Mouse (Mus musculus) heart, embryonic 11.5 days (tissue): Measurements from ENCODE around the gene Ninj2. TPM values are rescaled to one million over a fixed set of nuclear protein-coding genes. Genes with fewer than 3 reads are reported as not detected.

Experiments
- ATAC-seq: fragments of 200-750 bp; cut with Nextera tagmentation; replicated peaks from 2 replicates; pipeline ENCODE4 v1.8.0; 2017; ENCODE audit warnings: moderate library complexity; ENCODE audit not compliant: insufficient number of reproducible peaks, low FRiP score, low TSS enrichment
- H3K27ac ChIP-seq: fragments of 300-500 bp; sonication (generic); 2 replicates; pipeline ENCODE4 v1.5.1; 2014; ENCODE audit warnings: mild to moderate bottlenecking, low read depth, low read length
- H3K27me3 ChIP-seq: fragments of 300-500 bp; sonication (generic); 2 replicates; pipeline ENCODE4 v1.6.1; 2014; ENCODE audit warnings: mild to moderate bottlenecking, low read length, mixed read lengths; ENCODE audit not compliant: control insufficient read depth, insufficient read depth
- H3K36me3 ChIP-seq: fragments of 300-500 bp; sonication (generic); 2 replicates; pipeline ENCODE4 v1.6.1; 2014; ENCODE audit warnings: mild to moderate bottlenecking, low read length, moderate library complexity, mixed read lengths; ENCODE audit not compliant: control insufficient read depth, insufficient read depth
- H3K4me1 ChIP-seq: fragments of 300-500 bp; sonication (generic); 2 replicates; pipeline ENCODE4 v1.6.1; 2014; ENCODE audit warnings: low read length; ENCODE audit not compliant: control insufficient read depth, insufficient read depth
- H3K4me2 ChIP-seq: fragments of 300-500 bp; sonication (generic); 2 replicates; pipeline ENCODE4 v1.6.1; 2014; ENCODE audit warnings: mild to moderate bottlenecking, moderate library complexity
- H3K4me3 ChIP-seq: fragments of 300-500 bp; sonication (generic); 2 replicates; pipeline ENCODE4 v1.5.1; 2014; ENCODE audit warnings: low read depth, low read length
- H3K9ac ChIP-seq: fragments of 300-500 bp; sonication (generic); 2 replicates; pipeline ENCODE4 v1.6.1; 2014; ENCODE audit warnings: mild to moderate bottlenecking, low read depth, low read length, moderate library complexity
- H3K9me3 ChIP-seq: fragments of 300-500 bp; sonication (generic); replicated peaks from 2 replicates; pipeline ENCODE4 v1.6.1; 2016; ENCODE audit warnings: low read length; ENCODE audit not compliant: control insufficient read depth
- WGBS: fragments of 180-500 bp; shearing (Covaris S2); extraction: QIAGEN DNeasy Blood & Tissue Kit; methylation state at CpG from one replicate; pipeline ENCODE4 v1.1.7; 2014; ENCODE audit not compliant: insufficient replicate concordance; 5-methylcytosine and 5-hydroxymethylcytosine counted together
- polyA plus RNA-seq: library from polyadenylated mRNA; unstranded; fragments of >200 nt; fragmentation: Nextera tagmentation; extraction: Ambion mirVana; gene quantifications from 2 replicates; pipeline ENCODE4 v1.2.1, GENCODE M21; 2014

Ninj2 gene
- not detected in 2 replicates for polyA plus RNA-seq

GRCm38 (mm10) chr6:120093100-120093499 lies at the start of gene Ninj2:
Ninj2 (plus strand) TSS chr6:120093350.
- no peak within 1 kb of the TSS for H3K4me2 ChIP-seq

GRCm38 (mm10) chr6:120045406-120045805 lies 47.7 kb upstream of the Ninj2 start:
- 82% methylated on average over 4 of the region's 4 CpGs for WGBS

More at GRCm38 (mm10) chr6:120093100-120093499, at the start of gene Ninj2:
- H3K27me3 ChIP-seq = no peaks in the 10 kb centered on the region
- H3K9me3 ChIP-seq = no peaks in the 10 kb centered on the region
- WGBS = 74% methylated on average over 11 of the region's 11 CpGs
- no peak for ATAC-seq
- H3K9ac ChIP-seq = no peak within 1 kb of the TSS
- H3K36me3 ChIP-seq = no peaks in the 10 kb centered on the region
- H3K4me3 ChIP-seq = no peak within 1 kb of the TSS
- H3K27ac ChIP-seq = no peak within 1 kb of the TSS
- no peaks in the 10 kb centered on the region for H3K4me1 ChIP-seq

GRCm38 (mm10) chr6:120047705-120048292 lies 45.4 kb upstream of the Ninj2 start:
- no peak for ATAC-seq

More at GRCm38 (mm10) chr6:120045406-120045805, 47.7 kb upstream of the Ninj2 start:
- no peak overlapping the region for H3K4me2 ChIP-seq
- no peaks in the 10 kb centered on the region for H3K36me3 ChIP-seq
- no peak for ATAC-seq
- no peak overlapping the region for H3K4me3 ChIP-seq
- H3K27me3 ChIP-seq = no peaks in the 10 kb centered on the region
- no peak overlapping the region for H3K9ac ChIP-seq
- no peak overlapping the region for H3K27ac ChIP-seq
- no peaks in the 10 kb centered on the region for H3K9me3 ChIP-seq
- no peaks in the 10 kb centered on the region for H3K4me1 ChIP-seq

GRCm38 (mm10) chr6:120054412-120054811 lies 38.7 kb upstream of the Ninj2 start:
- Histone ChIP-seq H3K9me3 (no peaks in the 10 kb centered on the region), H3K9ac (no peak overlapping the region), H3K4me1 (no peaks in the 10 kb centered on the region), H3K27me3 (no peaks in the 10 kb centered on the region), H3K36me3 (no peaks in the 10 kb centered on the region), H3K4me3 (no peak overlapping the region), H3K4me2 (no peak overlapping the region), H3K27ac (no peak overlapping the region)
- 82% methylated on average over 6 of the region's 6 CpGs for WGBS
- no peak for ATAC-seq

More at GRCm38 (mm10) chr6:120047705-120048292, 45.4 kb upstream of the Ninj2 start:
- no peak overlapping the region for H3K27ac ChIP-seq
- no peaks in the 10 kb centered on the region for H3K4me1 ChIP-seq
- H3K27me3 ChIP-seq = no peaks in the 10 kb centered on the region
- H3K36me3 ChIP-seq = no peaks in the 10 kb centered on the region
- H3K4me2 ChIP-seq = no peak overlapping the region
- H3K9me3 ChIP-seq = no peaks in the 10 kb centered on the region
- H3K9ac ChIP-seq = no peak overlapping the region
- no peak overlapping the region for H3K4me3 ChIP-seq
- WGBS = 59% methylated on average over 7 of the region's 7 CpGs

GRCm38 (mm10) chr6:120055666-120056540 lies 37.2 kb upstream of the Ninj2 start:
- Histone ChIP-seq H3K4me2 (no peak overlapping the region), H3K27ac (no peak overlapping the region), H3K4me1 (no peaks in the 10 kb centered on the region), H3K9me3 (no peaks in the 10 kb centered on the region), H3K36me3 (no peaks in the 10 kb centered on the region), H3K9ac (no peak overlapping the region), H3K4me3 (no peak overlapping the region), H3K27me3 (no peaks in the 10 kb centered on the region)
- no peak for ATAC-seq
- WGBS = 62% methylated on average over 2 of the region's 2 CpGs

GRCm38 (mm10) chr6:120062934-120063333 lies 30.2 kb upstream of the Ninj2 start:
- Histone ChIP-seq H3K4me3 (no peak overlapping the region), H3K9ac (no peak overlapping the region), H3K27ac (no peak overlapping the region), H3K36me3 (no peaks in the 10 kb centered on the region), H3K4me1 (no peaks in the 10 kb centered on the region), H3K9me3 (no peaks in the 10 kb centered on the region), H3K4me2 (no peak overlapping the region), H3K27me3 (no peaks in the 10 kb centered on the region)
- no peak for ATAC-seq
- 85% methylated on average over 5 of the region's 5 CpGs for WGBS

GRCm38 (mm10) chr6:120064627-120065026 lies 28.5 kb upstream of the Ninj2 start:
- no peak overlapping the region for H3K4me2 ChIP-seq
- no peak for ATAC-seq
- no peaks in the 10 kb centered on the region for H3K27me3 ChIP-seq
- H3K27ac ChIP-seq = no peak overlapping the region
- H3K36me3 ChIP-seq = no peaks in the 10 kb centered on the region
- no peak overlapping the region for H3K9ac ChIP-seq
- 51% methylated on average over 2 of the region's 2 CpGs for WGBS
- H3K4me1 ChIP-seq = no peaks in the 10 kb centered on the region
- no peak overlapping the region for H3K4me3 ChIP-seq
- no peaks in the 10 kb centered on the region for H3K9me3 ChIP-seq

- Histone ChIP-seq H3K27me3 (no peaks in the 10 kb centered on the region), H3K27ac (no peak overlapping the region), H3K36me3 (no peaks in the 10 kb centered on the region), H3K9ac (no peak overlapping the region), H3K4me3 (no peak overlapping the region), H3K4me1 (no peaks in the 10 kb centered on the region), H3K4me2 (no peak overlapping the region), H3K9me3 (no peaks in the 10 kb centered on the region)
- ATAC-seq = no peak
- 51% methylated on average over 6 of the region's 6 CpGs for WGBS
These were observed 27.5 kb upstream of the Ninj2 start for GRCm38 (mm10) chr6:120065552-120066177.
